Mouse (Mus musculus): Measurements from ENCODE around the gene Trim56. TPM values are rescaled to one million over a fixed set of nuclear protein-coding genes. Genes with fewer than 3 reads are reported as not detected.

Trim56 gene
- polyA plus RNA-seq, 1 experiment from 2014 or later: 7.1 TPM

- ATAC-seq (ENCODE audit: low FRiP score): no peak
- no peaks in the 10 kb centered on the region for H3K27me3 ChIP-seq (ENCODE audit: control insufficient read depth, insufficient read depth, low read length)
- no peaks in the 10 kb centered on the region for H3K4me1 ChIP-seq (replicated peaks; ENCODE audit: control insufficient read depth, insufficient read depth, low read length)
- DNase-seq (ENCODE audit: low spot score): no peak
- H3K9ac ChIP-seq (ENCODE audit: low read depth, low read length): no peak overlapping the region
- 83% methylated on average over 10 of the region's 10 CpGs for WGBS
- no peaks in the 10 kb centered on the region for H3K9me3 ChIP-seq (ENCODE audit: control insufficient read depth, low read length)
- H3K27ac ChIP-seq (ENCODE audit: low read depth, low read length): no peak overlapping the region
- no peak overlapping the region for H3K4me2 ChIP-seq (replicated peaks; ENCODE audit: low read depth, low read length)
- no peak overlapping the region for H3K4me3 ChIP-seq (ENCODE audit: low read depth, low read length)
- H3K36me3 ChIP-seq (ENCODE audit: control insufficient read depth, insufficient read depth, low read length): no peaks in the 10 kb centered on the region
Measured at GRCm38 (mm10) chr5:137090870-137091269, 25.1 kb downstream of the Trim56 start.

GRCm38 (mm10) chr5:137087410-137087809, 28.6 kb downstream of the Trim56 start:
- ATAC-seq (ENCODE audit: low FRiP score): no peak
- H3K27ac ChIP-seq (ENCODE audit: low read depth, low read length): no peak overlapping the region

GRCm38 (mm10) chr5:137085731-137086130, 30.3 kb downstream of the Trim56 start:
- Histone ChIP-seq H3K9ac (ENCODE audit: low read depth, low read length) (no peak overlapping the region), H3K9me3 (ENCODE audit: control insufficient read depth, low read length) (no peaks in the 10 kb centered on the region), H3K27ac (ENCODE audit: low read depth, low read length) (no peak overlapping the region), H3K27me3 (ENCODE audit: control insufficient read depth, insufficient read depth, low read length) (no peaks in the 10 kb centered on the region), H3K4me2 (replicated peaks; ENCODE audit: low read depth, low read length) (no peak overlapping the region), H3K4me1 (replicated peaks; ENCODE audit: control insufficient read depth, insufficient read depth, low read length) (no peaks in the 10 kb centered on the region), H3K36me3 (ENCODE audit: control insufficient read depth, insufficient read depth, low read length) (no peaks in the 10 kb centered on the region), H3K4me3 (ENCODE audit: low read depth, low read length) (no peak overlapping the region)
- ATAC-seq (ENCODE audit: low FRiP score): no peak
- DNase-seq (ENCODE audit: low spot score): no peak
- WGBS: 81% methylated on average over 3 of the region's 3 CpGs

More at GRCm38 (mm10) chr5:137087410-137087809, 28.6 kb downstream of the Trim56 start:
- Histone ChIP-seq H3K4me1 (replicated peaks; ENCODE audit: control insufficient read depth, insufficient read depth, low read length) (no peaks in the 10 kb centered on the region), H3K9me3 (ENCODE audit: control insufficient read depth, low read length) (no peaks in the 10 kb centered on the region), H3K4me3 (ENCODE audit: low read depth, low read length) (no peak overlapping the region), H3K36me3 (ENCODE audit: control insufficient read depth, insufficient read depth, low read length) (no peaks in the 10 kb centered on the region), H3K4me2 (replicated peaks; ENCODE audit: low read depth, low read length) (no peak overlapping the region), H3K27me3 (ENCODE audit: control insufficient read depth, insufficient read depth, low read length) (no peaks in the 10 kb centered on the region), H3K9ac (ENCODE audit: low read depth, low read length) (no peak overlapping the region)
- 97% methylated on average over 8 of the region's 8 CpGs for WGBS
- DNase-seq (ENCODE audit: low spot score): no peak

GRCm38 (mm10) chr5:137085021-137085420, 31.0 kb downstream of the Trim56 start:
- WGBS: 87% methylated on average over 6 of the region's 6 CpGs
- H3K27me3 ChIP-seq (ENCODE audit: control insufficient read depth, insufficient read depth, low read length): no peaks in the 10 kb centered on the region
- no peak overlapping the region for H3K4me2 ChIP-seq (replicated peaks; ENCODE audit: low read depth, low read length)
- no peak overlapping the region for H3K9ac ChIP-seq (ENCODE audit: low read depth, low read length)
- no peak for DNase-seq (ENCODE audit: low spot score)
- H3K36me3 ChIP-seq (ENCODE audit: control insufficient read depth, insufficient read depth, low read length): no peaks in the 10 kb centered on the region
- ATAC-seq (ENCODE audit: low FRiP score): no peak
- no peaks in the 10 kb centered on the region for H3K9me3 ChIP-seq (ENCODE audit: control insufficient read depth, low read length)
- H3K27ac ChIP-seq (ENCODE audit: low read depth, low read length): no peak overlapping the region
- no peak overlapping the region for H3K4me3 ChIP-seq (ENCODE audit: low read depth, low read length)
- H3K4me1 ChIP-seq (replicated peaks; ENCODE audit: control insufficient read depth, insufficient read depth, low read length): no peaks in the 10 kb centered on the region

GRCm38 (mm10) chr5:137083051-137083450, 33.0 kb downstream of the Trim56 start:
- WGBS: 87% methylated on average over 4 of the region's 4 CpGs
- ATAC-seq (ENCODE audit: low FRiP score) (no peak), DNase-seq (ENCODE audit: low spot score) (no peak)
- no peaks in the 10 kb centered on the region for H3K27me3 ChIP-seq (ENCODE audit: control insufficient read depth, insufficient read depth, low read length)
- H3K9ac ChIP-seq (ENCODE audit: low read depth, low read length): no peak overlapping the region
- no peaks in the 10 kb centered on the region for H3K9me3 ChIP-seq (ENCODE audit: control insufficient read depth, low read length)
- H3K4me3 ChIP-seq (ENCODE audit: low read depth, low read length): no peak overlapping the region
- H3K36me3 ChIP-seq (ENCODE audit: control insufficient read depth, insufficient read depth, low read length): no peaks in the 10 kb centered on the region
- no peak overlapping the region for H3K4me2 ChIP-seq (replicated peaks; ENCODE audit: low read depth, low read length)
- H3K27ac ChIP-seq (ENCODE audit: low read depth, low read length): no peak overlapping the region
- H3K4me1 ChIP-seq (replicated peaks; ENCODE audit: control insufficient read depth, insufficient read depth, low read length): no peaks in the 10 kb centered on the region

- 55% methylated on average over 5 of the region's 5 CpGs for WGBS
- H3K4me1 ChIP-seq (replicated peaks; ENCODE audit: control insufficient read depth, insufficient read depth, low read length): no peaks in the 10 kb centered on the region
- no peak overlapping the region for H3K27ac ChIP-seq (ENCODE audit: low read depth, low read length)
- no peak overlapping the region for H3K4me3 ChIP-seq (ENCODE audit: low read depth, low read length)
- H3K9me3 ChIP-seq (ENCODE audit: control insufficient read depth, low read length): no peaks in the 10 kb centered on the region
- no peak for ATAC-seq (ENCODE audit: low FRiP score)
- no peak overlapping the region for H3K9ac ChIP-seq (ENCODE audit: low read depth, low read length)
- no peaks in the 10 kb centered on the region for H3K27me3 ChIP-seq (ENCODE audit: control insufficient read depth, insufficient read depth, low read length)
- H3K4me2 ChIP-seq (replicated peaks; ENCODE audit: low read depth, low read length): no peak overlapping the region
- no peaks in the 10 kb centered on the region for H3K36me3 ChIP-seq (ENCODE audit: control insufficient read depth, insufficient read depth, low read length)
- no peak for DNase-seq (ENCODE audit: low spot score)
Measured at GRCm38 (mm10) chr5:137079849-137080248, 36.2 kb downstream of the Trim56 start.

GRCm38 (mm10) chr5:137078616-137079015, 37.4 kb downstream of the Trim56 start:
- H3K27me3 ChIP-seq (ENCODE audit: control insufficient read depth, insufficient read depth, low read length): no peaks in the 10 kb centered on the region
- H3K4me3 ChIP-seq (ENCODE audit: low read depth, low read length): no peak overlapping the region
- DNase-seq (ENCODE audit: low spot score) (no peak), ATAC-seq (ENCODE audit: low FRiP score) (no peak)
- WGBS: 76% methylated on average over 6 of the region's 6 CpGs
- no peak overlapping the region for H3K9ac ChIP-seq (ENCODE audit: low read depth, low read length)
- H3K4me1 ChIP-seq (replicated peaks; ENCODE audit: control insufficient read depth, insufficient read depth, low read length): no peaks in the 10 kb centered on the region
- no peak overlapping the region for H3K27ac ChIP-seq (ENCODE audit: low read depth, low read length)
- no peaks in the 10 kb centered on the region for H3K36me3 ChIP-seq (ENCODE audit: control insufficient read depth, insufficient read depth, low read length)
- H3K9me3 ChIP-seq (ENCODE audit: control insufficient read depth, low read length): no peaks in the 10 kb centered on the region
- no peak overlapping the region for H3K4me2 ChIP-seq (replicated peaks; ENCODE audit: low read depth, low read length)

GRCm38 (mm10) chr5:137078041-137078440, 38.0 kb downstream of the Trim56 start:
- ATAC-seq (ENCODE audit: low FRiP score): no peak

GRCm38 (mm10) chr5:137077187-137077586, 38.8 kb downstream of the Trim56 start:
- no peak overlapping the region for H3K4me2 ChIP-seq (replicated peaks; ENCODE audit: low read depth, low read length)

More at GRCm38 (mm10) chr5:137078041-137078440, 38.0 kb downstream of the Trim56 start:
- Histone ChIP-seq H3K36me3 (ENCODE audit: control insufficient read depth, insufficient read depth, low read length) (no peaks in the 10 kb centered on the region), H3K9me3 (ENCODE audit: control insufficient read depth, low read length) (no peaks in the 10 kb centered on the region), H3K4me3 (ENCODE audit: low read depth, low read length) (no peak overlapping the region), H3K27ac (ENCODE audit: low read depth, low read length) (no peak overlapping the region), H3K4me1 (replicated peaks; ENCODE audit: control insufficient read depth, insufficient read depth, low read length) (no peaks in the 10 kb centered on the region), H3K9ac (ENCODE audit: low read depth, low read length) (no peak overlapping the region), H3K27me3 (ENCODE audit: control insufficient read depth, insufficient read depth, low read length) (no peaks in the 10 kb centered on the region), H3K4me2 (replicated peaks; ENCODE audit: low read depth, low read length) (no peak overlapping the region)
- DNase-seq (ENCODE audit: low spot score): no peak
- 86% methylated on average over 14 of the region's 14 CpGs for WGBS

More at GRCm38 (mm10) chr5:137077187-137077586, 38.8 kb downstream of the Trim56 start:
- H3K36me3 ChIP-seq (ENCODE audit: control insufficient read depth, insufficient read depth, low read length): no peaks in the 10 kb centered on the region
- 88% methylated on average over 7 of the region's 7 CpGs for WGBS
- H3K27me3 ChIP-seq (ENCODE audit: control insufficient read depth, insufficient read depth, low read length): no peaks in the 10 kb centered on the region
- DNase-seq (ENCODE audit: low spot score): no peak
- ATAC-seq (ENCODE audit: low FRiP score): no peak
- H3K4me1 ChIP-seq (replicated peaks; ENCODE audit: control insufficient read depth, insufficient read depth, low read length): no peaks in the 10 kb centered on the region
- no peak overlapping the region for H3K4me3 ChIP-seq (ENCODE audit: low read depth, low read length)
- no peak overlapping the region for H3K9ac ChIP-seq (ENCODE audit: low read depth, low read length)
- H3K27ac ChIP-seq (ENCODE audit: low read depth, low read length): no peak overlapping the region
- H3K9me3 ChIP-seq (ENCODE audit: control insufficient read depth, low read length): no peaks in the 10 kb centered on the region
